Mouse (Mus musculus) CD4-positive, CD25-positive, alpha-beta regulatory T cell, adult 4 months (primary cell): ENCODE data around the gene Iqschfp. TPM values are rescaled to one million over a fixed set of nuclear protein-coding genes. Genes with fewer than 3 reads are reported as not detected.

Source experiments
- ATAC-seq: one replicate; pipeline ENCODE4 v1.8.0; 2017
- polyA plus RNA-seq, 2 experiments: library from polyadenylated mRNA; unstranded; fragments of 100-300 nt; shearing (Covaris generic); gene quantifications; one replicate each; pipeline ENCODE4 v1.2.1; 2017

Gene Iqschfp
- polyA plus RNA-seq, 2 experiments from 2014 or later, result not detected

GRCm38 (mm10) chr3:68610011-68610410 lies 718.0 kb downstream of the Iqschfp start:
- ATAC-seq, result no peak

- ATAC-seq, result no peak
Measured at GRCm38 (mm10) chr3:68610598-68611261, 718.7 kb downstream of the Iqschfp start.

DNA sequence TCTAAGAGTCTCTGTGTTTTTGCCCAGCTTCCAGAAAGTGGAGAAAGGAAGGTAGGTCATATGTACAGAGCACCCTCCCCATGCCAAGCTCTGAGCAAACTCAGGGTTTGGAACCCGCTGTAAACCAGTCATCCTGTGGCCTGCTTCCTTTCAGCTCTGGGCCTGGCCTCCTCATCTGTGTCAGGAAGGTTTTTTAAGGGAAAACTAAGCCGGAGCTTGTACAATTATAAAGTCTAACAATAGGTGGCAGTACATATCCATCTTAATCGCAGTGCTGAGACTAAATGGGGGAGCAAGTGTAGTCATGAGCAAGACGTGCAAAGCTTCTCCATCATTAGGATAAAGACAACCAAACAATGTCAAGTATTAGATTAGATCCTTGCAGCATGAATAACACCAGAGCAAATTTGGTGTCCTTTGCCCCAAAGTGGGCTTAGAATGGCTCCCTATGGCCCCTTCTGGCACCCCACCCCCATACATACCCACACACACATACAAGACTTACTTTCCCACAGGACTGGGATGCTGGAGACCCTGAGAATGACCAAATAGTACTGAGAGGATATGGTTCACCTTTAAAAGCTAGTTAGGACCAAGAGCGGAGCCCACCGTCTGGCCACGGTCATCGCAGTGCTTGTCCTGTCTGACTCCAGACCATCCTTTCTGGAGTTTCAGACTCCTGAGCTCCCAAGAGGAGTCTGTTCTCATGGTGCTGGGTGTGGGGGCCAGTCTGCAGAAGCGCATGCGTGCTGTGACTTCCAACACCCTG lies 723.2 kb downstream of the Iqschfp start:
- peak; percentile 69 for ATAC-seq

DNA sequence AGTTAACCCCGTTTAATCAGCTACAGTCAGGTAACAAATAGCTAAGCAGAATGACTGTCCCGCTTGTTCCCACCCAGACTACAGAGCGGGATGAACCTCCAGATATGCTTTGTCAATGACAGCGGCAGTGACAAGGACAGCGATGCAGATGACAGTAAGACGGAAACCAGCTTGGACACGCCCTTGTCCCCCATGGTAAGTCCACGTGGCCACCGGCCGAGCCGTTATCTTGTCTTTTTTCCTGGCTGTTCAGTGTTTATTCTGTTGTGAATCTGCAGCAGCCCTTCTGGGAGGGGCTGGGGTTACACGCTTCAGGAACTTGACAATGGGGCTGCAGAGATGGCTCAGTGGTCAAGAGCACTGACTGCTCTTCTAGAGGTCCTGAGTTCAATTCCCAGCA lies 724.3 kb downstream of the Iqschfp start:
- ATAC-seq, result no peak

- no peak for ATAC-seq
Measured at GRCm38 (mm10) chr3:68617708-68618107, 725.7 kb downstream of the Iqschfp start.

GRCm38 (mm10) chr3:68619097-68619496 lies 727.1 kb downstream of the Iqschfp start:
- ATAC-seq, result no peak

GRCm38 (mm10) chr3:68621971-68622370 lies 729.9 kb downstream of the Iqschfp start:
- ATAC-seq, result no peak

- no peak for ATAC-seq
Measured at GRCm38 (mm10) chr3:68623036-68623435, 731.0 kb downstream of the Iqschfp start.

- no peak for ATAC-seq
Measured at GRCm38 (mm10) chr3:68624471-68624870, 732.4 kb downstream of the Iqschfp start.

DNA sequence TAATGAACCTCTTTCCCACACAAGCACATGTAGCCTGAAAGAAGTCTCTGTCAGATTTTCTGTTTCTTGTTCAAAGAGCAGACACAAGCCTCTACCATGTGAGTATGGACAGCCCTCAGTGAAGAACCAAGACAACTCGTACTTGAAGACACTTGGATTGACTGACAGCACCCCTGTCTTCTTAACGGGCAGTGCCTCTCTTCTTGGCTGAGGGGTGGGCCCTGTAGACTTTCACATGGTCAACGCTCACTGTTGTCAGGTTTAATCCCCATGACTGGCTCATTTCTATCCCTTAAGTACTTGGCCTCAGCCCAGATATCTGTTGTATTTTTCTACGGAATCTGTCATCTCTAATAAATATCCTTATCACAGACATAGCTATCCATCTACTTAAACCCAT lies 738.2 kb downstream of the Iqschfp start:
- no peak for ATAC-seq

DNA sequence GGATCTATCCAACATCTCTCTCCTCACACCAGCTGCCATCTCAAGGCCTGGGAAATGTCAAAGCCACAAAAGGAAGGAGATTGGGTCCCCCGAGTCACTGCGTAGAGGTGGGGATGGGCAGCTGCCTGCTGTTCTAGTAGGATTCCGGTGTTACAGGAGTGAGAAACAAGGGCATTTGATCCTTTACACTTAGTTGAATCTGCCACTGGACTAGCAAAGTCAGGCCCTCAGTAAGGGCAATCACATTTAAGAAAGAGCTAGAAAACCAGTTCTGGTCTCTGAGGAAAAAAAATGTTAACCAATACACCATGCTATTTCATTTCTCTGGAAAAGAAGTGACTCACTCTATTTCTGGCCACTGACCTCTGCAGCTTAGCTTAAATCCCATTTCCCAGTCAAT lies 738.8 kb downstream of the Iqschfp start:
- ATAC-seq, result no peak

DNA sequence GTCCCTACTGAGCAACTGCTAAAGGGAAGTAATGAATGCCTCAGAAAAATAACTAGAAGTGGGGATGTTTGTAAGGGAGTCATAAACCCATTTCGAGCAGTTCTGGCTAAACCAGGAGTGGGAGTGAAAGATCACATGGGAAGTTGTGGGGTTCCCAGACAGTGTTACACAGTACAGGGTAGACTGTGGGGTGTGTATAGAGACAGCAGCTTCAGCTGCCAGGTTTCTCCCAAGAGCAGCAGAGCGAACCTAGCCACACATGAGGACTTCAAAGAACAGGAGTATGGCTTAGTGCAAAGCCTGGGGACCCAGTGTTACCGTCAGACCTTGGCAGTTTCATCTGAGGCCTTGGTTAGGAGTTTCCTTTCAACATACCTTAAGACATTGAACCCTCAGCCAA lies 740.7 kb downstream of the Iqschfp start:
- no peak for ATAC-seq

DNA sequence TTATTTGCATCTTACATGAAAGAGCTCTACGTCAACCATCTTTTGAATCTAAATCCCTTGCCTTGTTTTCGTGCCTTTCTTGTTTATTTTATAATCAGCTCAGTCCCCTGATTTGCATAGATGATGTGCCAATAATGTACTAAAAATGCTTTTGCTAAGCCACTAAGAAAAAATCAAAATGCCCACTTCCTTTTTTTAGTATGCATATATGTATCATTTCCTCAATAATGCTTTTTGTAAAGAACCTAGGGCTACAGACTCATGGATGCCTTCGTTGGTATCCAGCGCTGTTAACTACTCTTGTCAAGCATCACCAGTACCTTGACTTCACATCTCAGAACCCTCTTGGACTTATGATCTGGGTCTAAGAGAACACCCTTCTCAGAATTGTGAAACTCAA lies 741.5 kb downstream of the Iqschfp start:
- ATAC-seq, result no peak

DNA sequence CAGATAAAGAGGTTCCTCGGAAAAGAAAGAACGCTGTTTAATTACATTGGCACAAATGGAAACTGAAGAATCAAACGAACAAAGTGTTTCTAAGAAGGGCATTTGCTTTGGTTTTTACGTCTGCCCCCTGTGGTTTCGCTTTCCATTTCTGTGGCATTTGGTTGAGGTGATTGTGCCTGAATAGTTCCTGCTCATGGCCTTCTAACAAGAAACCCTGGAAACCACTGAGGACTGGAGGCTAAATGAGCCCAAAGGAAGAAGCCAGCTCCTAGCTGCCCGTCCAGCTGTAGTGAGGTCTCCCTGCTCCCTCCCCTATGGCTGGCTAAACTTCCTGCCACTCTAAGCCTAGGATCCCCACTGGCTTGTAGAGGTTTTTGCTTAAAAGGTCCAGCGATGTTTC lies 745.9 kb downstream of the Iqschfp start:
- peak; percentile 68 for ATAC-seq

GRCm38 (mm10) chr3:68638703-68639102 lies 746.7 kb downstream of the Iqschfp start:
- no peak for ATAC-seq

GRCm38 (mm10) chr3:68642935-68643334 lies 750.9 kb downstream of the Iqschfp start:
- ATAC-seq, result no peak

- peak; percentile 60 for ATAC-seq
Measured at GRCm38 (mm10) chr3:68646387-68647130, 754.5 kb downstream of the Iqschfp start.

GRCm38 (mm10) chr3:68647282-68647681 lies 755.2 kb downstream of the Iqschfp start:
- ATAC-seq, result no peak

GRCm38 (mm10) chr3:68650251-68650650 lies 758.2 kb downstream of the Iqschfp start:
- no peak for ATAC-seq

DNA sequence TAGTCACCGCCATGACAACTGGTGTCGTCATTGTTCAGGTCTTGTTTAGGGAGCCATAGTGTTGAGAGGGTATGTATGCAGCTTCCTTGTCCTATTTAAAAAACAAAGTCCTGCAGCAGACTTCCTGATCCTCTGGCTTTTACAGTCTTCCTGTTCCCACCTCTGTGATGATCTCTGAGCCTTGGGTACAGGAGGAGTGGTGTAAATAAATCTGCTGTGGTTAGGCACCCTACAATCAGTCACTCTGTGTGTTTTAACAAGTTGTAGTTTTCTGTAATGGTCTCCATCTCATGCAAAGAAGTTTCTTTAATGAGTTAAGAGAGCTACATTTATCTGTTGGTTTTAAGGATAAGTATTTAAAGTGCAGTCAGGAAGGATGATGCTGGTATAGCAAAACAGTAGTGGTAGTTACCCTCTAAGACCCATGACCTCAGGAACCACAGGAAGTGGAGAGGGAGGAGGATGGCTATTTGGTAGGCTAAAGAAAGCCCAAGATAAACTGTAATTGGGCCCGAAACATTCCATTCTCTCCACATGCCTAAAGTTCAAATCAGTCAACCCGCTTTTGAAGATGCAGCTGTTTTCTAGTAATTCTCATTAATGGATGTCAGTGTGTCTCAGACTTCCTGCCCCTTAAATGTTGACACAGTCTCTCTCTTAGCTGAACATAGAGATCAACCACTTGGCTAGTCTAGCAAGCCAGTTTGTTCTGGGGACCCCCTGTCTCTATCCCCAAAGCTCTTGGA lies 764.7 kb downstream of the Iqschfp start:
- ATAC-seq, result no peak

DNA sequence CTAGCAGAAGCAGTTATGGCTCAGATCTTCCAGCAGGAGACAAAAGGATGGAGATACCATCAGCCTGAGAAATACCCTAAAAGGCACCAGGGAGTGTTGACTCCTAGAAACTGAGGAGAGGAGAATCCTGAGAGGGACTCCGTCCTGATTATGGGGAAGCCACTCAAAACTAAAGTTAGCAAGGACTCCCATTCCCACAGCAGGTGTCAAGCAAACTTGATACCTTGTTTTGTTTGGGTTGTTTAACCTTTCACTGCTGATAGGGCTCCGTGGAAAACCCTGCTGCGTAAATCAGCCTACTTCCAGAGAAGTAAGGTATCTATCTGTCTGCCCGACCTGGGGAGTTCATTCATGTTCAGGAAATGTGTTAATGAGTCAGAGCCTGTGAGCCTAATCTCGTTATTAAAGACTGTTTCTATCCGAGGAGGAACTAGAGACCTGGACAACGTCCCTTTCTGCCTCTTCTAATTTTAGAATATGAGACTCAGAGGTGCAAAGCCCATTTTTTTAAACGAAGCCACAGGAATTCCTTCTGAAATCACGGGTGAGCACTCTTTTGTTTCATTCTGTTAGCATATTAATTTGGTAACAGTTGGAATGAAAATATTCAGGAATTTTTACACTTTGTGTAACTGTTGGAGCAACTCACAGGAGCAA lies 765.7 kb downstream of the Iqschfp start:
- no peak for ATAC-seq

- no peak for ATAC-seq
Measured at GRCm38 (mm10) chr3:68659996-68660395, 768.0 kb downstream of the Iqschfp start.
